Mouse (Mus musculus) kidney, embryonic 16.5 days (tissue): Measurements from ENCODE around the gene Mpo. TPM values are rescaled to one million over a fixed set of nuclear protein-coding genes. Genes with fewer than 3 reads are reported as not detected.
A peak's percentile ranks its signal among the peaks of the same experiment; 100 is the strongest.

Experiments
- ATAC-seq: fragments of 200-750 bp; cut with Nextera tagmentation; 2 replicates; pipeline ENCODE4 v1.8.0; 2017; ENCODE audit warnings: moderate TSS enrichment; ENCODE audit not compliant: low FRiP score, low TSS enrichment
- H3K27ac ChIP-seq: fragments of 300-500 bp; sonication (generic); 2 replicates; pipeline ENCODE4 v1.5.1; 2014; ENCODE audit warnings: low read length
- H3K27me3 ChIP-seq: fragments of 300-500 bp; sonication (generic); 2 replicates; pipeline ENCODE4 v1.6.1; 2014; ENCODE audit warnings: low read length, control low read depth, mixed read lengths; ENCODE audit not compliant: insufficient read depth
- H3K36me3 ChIP-seq: fragments of 300-500 bp; sonication (generic); 2 replicates; pipeline ENCODE4 v1.6.1; 2014; ENCODE audit warnings: low read length, control low read depth, mixed read lengths; ENCODE audit not compliant: insufficient read depth
- H3K4me1 ChIP-seq: fragments of 300-500 bp; sonication (generic); 2 replicates; pipeline ENCODE4 v1.6.1; 2014; ENCODE audit warnings: low read length, control low read depth, mixed read lengths; ENCODE audit not compliant: insufficient read depth
- H3K4me2 ChIP-seq: fragments of 300-500 bp; sonication (generic); replicated peaks from 2 replicates; pipeline ENCODE4 v1.6.1; 2014; ENCODE audit warnings: low read depth, low read length
- H3K4me3 ChIP-seq: fragments of 300-500 bp; sonication (generic); 2 replicates; pipeline ENCODE4 v1.5.1; 2014; ENCODE audit warnings: mild to moderate bottlenecking, low read length
- H3K9ac ChIP-seq: fragments of 300-500 bp; sonication (generic); replicated peaks from 2 replicates; pipeline ENCODE4 v1.6.1; 2014; ENCODE audit warnings: low read length
- H3K9me3 ChIP-seq: fragments of 300-500 bp; sonication (generic); 2 replicates; pipeline ENCODE4 v1.6.1; 2016; ENCODE audit warnings: low read length, control low read depth
- WGBS: fragments of 180-500 bp; shearing (Covaris S2); extraction: QIAGEN DNeasy Blood & Tissue Kit; methylation state at CpG from one replicate; pipeline ENCODE4 v1.1.7; 2014; 5-methylcytosine and 5-hydroxymethylcytosine counted together
- polyA plus RNA-seq: library from polyadenylated mRNA; unstranded; fragments of >200 nt; fragmentation: Nextera tagmentation; extraction: Ambion mirVana; gene quantifications from 2 replicates; pipeline ENCODE4 v1.2.1, GENCODE M21; 2015

The Mpo gene
- polyA plus RNA-seq: 1.1 and 1.3 TPM in 2 replicates

- no peak within 1 kb of the TSS for H3K4me2 ChIP-seq
- no peaks in the 10 kb centered on the region for H3K27me3 ChIP-seq
- no peak within 1 kb of the TSS for H3K9ac ChIP-seq
- H3K4me3 ChIP-seq: no peak within 1 kb of the TSS
- no peaks in the 10 kb centered on the region for H3K36me3 ChIP-seq
- 60% methylated on average over 3 of the region's 3 CpGs for WGBS
- no peak for ATAC-seq
- no peaks in the 10 kb centered on the region for H3K9me3 ChIP-seq
- no peaks in the 10 kb centered on the region for H3K4me1 ChIP-seq
- no peak within 1 kb of the TSS for H3K27ac ChIP-seq
Observed at GRCm38 (mm10) chr11:87793460-87793859, at the start of gene Mpo. Gene Mpo, plus strand, starts transcription at chr11:87793581.

- peaks cover 48% of the 10 kb centered on the region for H3K36me3 ChIP-seq
Observed at GRCm38 (mm10) chr11:87743691-87744090, 49.7 kb upstream of the Mpo start.

GRCm38 (mm10) chr11:87744964-87745363 lies 48.4 kb upstream of the Mpo start:
- ATAC-seq: no peak
- peaks cover 12% of the 10 kb centered on the region for H3K4me1 ChIP-seq
- no peak overlapping the region for H3K4me3 ChIP-seq
- no peak overlapping the region for H3K4me2 ChIP-seq
- H3K9me3 ChIP-seq: no peaks in the 10 kb centered on the region
- no peak overlapping the region for H3K27ac ChIP-seq
- 82% methylated on average over 4 of the region's 4 CpGs for WGBS
- no peak overlapping the region for H3K9ac ChIP-seq
- peaks cover 41% of the 10 kb centered on the region for H3K36me3 ChIP-seq
- no peaks in the 10 kb centered on the region for H3K27me3 ChIP-seq

More at GRCm38 (mm10) chr11:87743691-87744090, 49.7 kb upstream of the Mpo start:
- Histone ChIP-seq H3K27me3 (no peaks in the 10 kb centered on the region), H3K9ac (no peak overlapping the region), H3K27ac (no peak overlapping the region), H3K4me3 (no peak overlapping the region), H3K9me3 (no peaks in the 10 kb centered on the region), H3K4me1 (0 out of 2 replicates have a peak, but pooled peaks cover 1% of the 10 kb centered on the region), H3K4me2 (no peak overlapping the region)
- no peak for ATAC-seq
- WGBS: 91% methylated on average over 3 of the region's 3 CpGs

GRCm38 (mm10) chr11:87745632-87746555 lies 47.5 kb upstream of the Mpo start:
- Histone ChIP-seq H3K27me3 (no peaks in the 10 kb centered on the region), H3K9me3 (no peaks in the 10 kb centered on the region), H3K9ac (no peak overlapping the region), H3K4me2 (no peak overlapping the region), H3K4me3 (no peak overlapping the region), H3K36me3 (peaks cover 34% of the 10 kb centered on the region), H3K27ac (no peak overlapping the region), H3K4me1 (peaks cover 12% of the 10 kb centered on the region)
- no peak for ATAC-seq
- 76% methylated on average over 9 of the region's 9 CpGs for WGBS

- Histone ChIP-seq H3K36me3 (peaks cover 23% of the 10 kb centered on the region), H3K27me3 (no peaks in the 10 kb centered on the region), H3K27ac (no peak overlapping the region), H3K4me2 (no peak overlapping the region), H3K4me3 (no peak overlapping the region), H3K9me3 (no peaks in the 10 kb centered on the region), H3K4me1 (peaks cover 12% of the 10 kb centered on the region), H3K9ac (no peak overlapping the region)
- no peak for ATAC-seq
- WGBS: 98% methylated on average over 5 of the region's 5 CpGs
Observed at GRCm38 (mm10) chr11:87747312-87747711, 46.1 kb upstream of the Mpo start.

GRCm38 (mm10) chr11:87747716-87748115 lies 45.7 kb upstream of the Mpo start:
- H3K36me3 ChIP-seq: peaks cover 19% of the 10 kb centered on the region
- no peak overlapping the region for H3K9ac ChIP-seq
- H3K4me3 ChIP-seq: no peak overlapping the region
- no peak for ATAC-seq
- WGBS: 90% methylated on average over 7 of the region's 7 CpGs
- peaks cover 12% of the 10 kb centered on the region for H3K4me1 ChIP-seq
- no peak overlapping the region for H3K27ac ChIP-seq
- no peaks in the 10 kb centered on the region for H3K9me3 ChIP-seq
- H3K4me2 ChIP-seq: no peak overlapping the region
- no peaks in the 10 kb centered on the region for H3K27me3 ChIP-seq

- peaks cover 12% of the 10 kb centered on the region for H3K4me1 ChIP-seq
- WGBS: 31% methylated on average over 19 of the region's 19 CpGs
- no peaks in the 10 kb centered on the region for H3K27me3 ChIP-seq
- H3K36me3 ChIP-seq: peaks cover 16% of the 10 kb centered on the region
- peak overlapping the region; percentile 56 for H3K27ac ChIP-seq
- H3K4me2 ChIP-seq: peak overlapping the region; percentile 37
- no peak overlapping the region for H3K4me3 ChIP-seq
- no peaks in the 10 kb centered on the region for H3K9me3 ChIP-seq
- peak overlapping the region; percentile 37; the same call in 1 of the 2 replicates for H3K9ac ChIP-seq
- peak; percentile 37; the same call in 1 of the 2 replicates for ATAC-seq
Observed at GRCm38 (mm10) chr11:87748132-87749119, 45.0 kb upstream of the Mpo start.

- peak overlapping the region; percentile 56 for H3K27ac ChIP-seq
- peak overlapping the region; percentile 37; the same call in 1 of the 2 replicates for H3K4me2 ChIP-seq
- 25% methylated on average over 18 of the region's 18 CpGs for WGBS
- no peaks in the 10 kb centered on the region for H3K27me3 ChIP-seq
- no peaks in the 10 kb centered on the region for H3K9me3 ChIP-seq
- peak overlapping the region; percentile 37; the same call in 1 of the 2 replicates for H3K9ac ChIP-seq
- peaks cover 12% of the 10 kb centered on the region for H3K4me1 ChIP-seq
- peaks cover 6% of the 10 kb centered on the region for H3K36me3 ChIP-seq
- peak; percentile 88 for ATAC-seq
- no peak overlapping the region for H3K4me3 ChIP-seq
Observed at GRCm38 (mm10) chr11:87749192-87750042, 44.0 kb upstream of the Mpo start.

GRCm38 (mm10) chr11:87750043-87750421 lies 43.3 kb upstream of the Mpo start:
- no peak overlapping the region for H3K4me2 ChIP-seq
- 75% methylated on average over 11 of the region's 11 CpGs for WGBS
- no peaks in the 10 kb centered on the region for H3K27me3 ChIP-seq
- H3K9ac ChIP-seq: no peak overlapping the region
- peaks cover 12% of the 10 kb centered on the region for H3K4me1 ChIP-seq
- H3K4me3 ChIP-seq: no peak overlapping the region
- H3K9me3 ChIP-seq: no peaks in the 10 kb centered on the region
- peak overlapping the region; percentile 47; the same call in 1 of the 2 replicates for H3K27ac ChIP-seq
- H3K36me3 ChIP-seq: no peaks in the 10 kb centered on the region; the same call in 1 of the 2 replicates
- no peak for ATAC-seq
